Mouse (Mus musculus) kidney, embryonic 16.5 days (tissue): ENCODE measurements around the gene Med13l. TPM values are rescaled to one million over a fixed set of nuclear protein-coding genes. Genes with fewer than 3 reads are reported as not detected.

Source experiments
- ATAC-seq: fragments of 200-750 bp; cut with Nextera tagmentation; 2 replicates; pipeline ENCODE4 v1.8.0; 2017; ENCODE audit warnings: moderate TSS enrichment; ENCODE audit not compliant: low FRiP score, low TSS enrichment
- H3K27ac ChIP-seq: fragments of 300-500 bp; sonication (generic); 2 replicates; pipeline ENCODE4 v1.5.1; 2014; ENCODE audit warnings: low read length
- H3K27me3 ChIP-seq: fragments of 300-500 bp; sonication (generic); 2 replicates; pipeline ENCODE4 v1.6.1; 2014; ENCODE audit warnings: low read length, control low read depth, mixed read lengths; ENCODE audit not compliant: insufficient read depth
- H3K36me3 ChIP-seq: fragments of 300-500 bp; sonication (generic); 2 replicates; pipeline ENCODE4 v1.6.1; 2014; ENCODE audit warnings: low read length, control low read depth, mixed read lengths; ENCODE audit not compliant: insufficient read depth
- H3K4me1 ChIP-seq: fragments of 300-500 bp; sonication (generic); 2 replicates; pipeline ENCODE4 v1.6.1; 2014; ENCODE audit warnings: low read length, control low read depth, mixed read lengths; ENCODE audit not compliant: insufficient read depth
- H3K4me2 ChIP-seq: fragments of 300-500 bp; sonication (generic); replicated peaks from 2 replicates; pipeline ENCODE4 v1.6.1; 2014; ENCODE audit warnings: low read depth, low read length
- H3K4me3 ChIP-seq: fragments of 300-500 bp; sonication (generic); 2 replicates; pipeline ENCODE4 v1.5.1; 2014; ENCODE audit warnings: mild to moderate bottlenecking, low read length
- H3K9ac ChIP-seq: fragments of 300-500 bp; sonication (generic); replicated peaks from 2 replicates; pipeline ENCODE4 v1.6.1; 2014; ENCODE audit warnings: low read length
- H3K9me3 ChIP-seq: fragments of 300-500 bp; sonication (generic); 2 replicates; pipeline ENCODE4 v1.6.1; 2016; ENCODE audit warnings: low read length, control low read depth
- WGBS: fragments of 180-500 bp; shearing (Covaris S2); extraction: QIAGEN DNeasy Blood & Tissue Kit; methylation state at CpG from one replicate; pipeline ENCODE4 v1.1.7; 2014; 5-methylcytosine and 5-hydroxymethylcytosine counted together
- polyA plus RNA-seq: library from polyadenylated mRNA; unstranded; fragments of >200 nt; fragmentation: Nextera tagmentation; extraction: Ambion mirVana; gene quantifications from 2 replicates; pipeline ENCODE4 v1.2.1, GENCODE M21; 2015

The Med13l gene
- polyA plus RNA-seq, 1 experiment from 2014 or later: 8.2 TPM

DNA sequence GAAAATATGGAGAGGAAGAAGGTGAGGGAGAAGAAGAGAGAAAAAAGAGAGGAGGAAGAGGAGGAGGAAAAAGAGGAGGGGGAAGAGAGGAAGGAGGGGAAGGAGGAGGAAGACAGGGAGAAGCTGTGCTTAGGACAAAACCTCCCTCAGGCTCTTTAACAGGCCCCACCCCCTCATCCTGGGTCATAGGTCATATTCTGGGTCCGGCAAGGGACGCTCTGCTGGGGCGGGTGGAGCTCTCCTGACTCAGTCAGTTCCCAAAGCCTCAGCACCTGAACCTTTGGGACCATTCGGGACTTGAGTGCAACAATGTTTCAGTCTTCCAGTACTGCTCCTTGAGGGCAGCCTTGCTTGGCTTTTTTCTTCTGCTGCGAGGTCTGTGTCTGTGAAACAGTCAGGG is 241.1 kb downstream of the Med13l start:
- H3K9ac ChIP-seq: no peak overlapping the region
- no peak overlapping the region for H3K27ac ChIP-seq
- H3K27me3 ChIP-seq: no peaks in the 10 kb centered on the region
- no peak for ATAC-seq
- H3K4me3 ChIP-seq: no peak overlapping the region
- no peaks in the 10 kb centered on the region for H3K9me3 ChIP-seq
- H3K4me2 ChIP-seq: no peak overlapping the region
- H3K4me1 ChIP-seq: no peaks in the 10 kb centered on the region
- no peaks in the 10 kb centered on the region for H3K36me3 ChIP-seq
- 39% methylated on average over 5 of the region's 5 CpGs for WGBS

DNA sequence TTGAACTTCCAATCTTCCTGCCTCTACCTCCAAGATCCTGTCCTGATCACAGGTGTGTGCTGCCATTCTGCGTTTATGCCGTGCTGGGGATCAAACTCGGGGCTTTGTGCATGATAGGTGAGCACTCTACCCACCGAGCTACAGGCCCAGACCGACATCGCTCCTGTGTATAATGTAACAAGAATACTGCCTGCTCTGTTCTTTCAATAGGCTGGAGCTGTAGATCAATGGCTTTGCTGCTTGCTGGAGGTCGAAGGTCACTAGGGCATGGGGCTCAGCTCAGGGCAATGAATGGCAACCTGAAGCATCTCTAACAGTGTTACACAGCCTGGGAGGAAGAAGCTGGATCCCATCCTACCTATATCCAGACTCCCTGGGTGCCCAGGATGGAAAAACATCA is 241.6 kb downstream of the Med13l start:
- Histone ChIP-seq H3K27me3 (no peaks in the 10 kb centered on the region), H3K4me3 (no peak overlapping the region), H3K36me3 (no peaks in the 10 kb centered on the region), H3K9ac (no peak overlapping the region), H3K4me1 (no peaks in the 10 kb centered on the region), H3K9me3 (no peaks in the 10 kb centered on the region), H3K4me2 (no peak overlapping the region), H3K27ac (no peak overlapping the region)
- 77% methylated on average over 7 of the region's 7 CpGs for WGBS
- ATAC-seq: no peak

DNA sequence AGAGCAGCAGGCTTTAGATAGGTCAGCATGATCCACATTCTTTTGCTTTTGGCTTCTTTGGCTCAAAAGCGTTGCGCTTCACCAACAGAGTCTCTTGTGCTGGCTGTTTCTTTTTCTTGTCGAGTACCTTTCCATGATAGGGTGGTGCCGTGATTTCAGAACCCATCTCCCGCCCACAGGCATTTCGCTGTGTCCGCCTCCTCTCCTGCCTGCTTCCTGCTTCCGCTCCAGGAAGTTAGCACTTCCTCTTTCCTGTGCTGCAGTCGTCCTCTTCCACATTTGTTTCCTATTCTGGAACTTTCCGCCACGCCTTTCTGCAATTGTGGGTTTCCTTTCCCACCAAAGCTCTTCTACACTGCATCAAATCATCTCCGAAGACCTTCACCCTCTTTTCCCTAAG is 248.5 kb downstream of the Med13l start:
- no peak overlapping the region for H3K9ac ChIP-seq

DNA sequence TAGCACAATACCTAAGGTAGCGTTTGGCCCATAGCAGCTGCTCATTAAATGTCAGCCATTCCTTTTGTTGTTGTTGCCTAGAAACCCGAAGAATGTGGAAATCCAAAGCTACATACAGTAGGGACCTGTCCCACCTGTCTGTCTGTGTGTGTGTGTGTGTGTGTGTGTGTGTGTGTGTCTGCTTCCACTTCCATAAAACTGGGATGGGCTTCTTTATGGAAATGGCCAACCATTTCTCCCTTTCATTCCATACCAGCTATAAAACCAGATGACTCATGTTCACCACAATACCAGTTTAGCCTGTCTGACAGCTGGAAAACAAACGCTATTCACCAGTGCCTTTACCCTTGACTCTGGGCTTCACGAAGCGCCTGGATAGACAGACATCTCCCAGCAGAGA is 249.1 kb downstream of the Med13l start:
- ATAC-seq: no peak
- WGBS: 70% methylated on average over 5 of the region's 5 CpGs
- H3K27ac ChIP-seq: no peak overlapping the region

More for the DNA sequence above, 248.5 kb downstream of the Med13l start:
- no peak overlapping the region for H3K4me2 ChIP-seq
- no peaks in the 10 kb centered on the region for H3K4me1 ChIP-seq
- H3K9me3 ChIP-seq: no peaks in the 10 kb centered on the region
- H3K27ac ChIP-seq: no peak overlapping the region
- H3K4me3 ChIP-seq: no peak overlapping the region
- H3K27me3 ChIP-seq: no peaks in the 10 kb centered on the region
- no peak for ATAC-seq
- 82% methylated on average over 12 of the region's 12 CpGs for WGBS
- H3K36me3 ChIP-seq: no peaks in the 10 kb centered on the region

DNA sequence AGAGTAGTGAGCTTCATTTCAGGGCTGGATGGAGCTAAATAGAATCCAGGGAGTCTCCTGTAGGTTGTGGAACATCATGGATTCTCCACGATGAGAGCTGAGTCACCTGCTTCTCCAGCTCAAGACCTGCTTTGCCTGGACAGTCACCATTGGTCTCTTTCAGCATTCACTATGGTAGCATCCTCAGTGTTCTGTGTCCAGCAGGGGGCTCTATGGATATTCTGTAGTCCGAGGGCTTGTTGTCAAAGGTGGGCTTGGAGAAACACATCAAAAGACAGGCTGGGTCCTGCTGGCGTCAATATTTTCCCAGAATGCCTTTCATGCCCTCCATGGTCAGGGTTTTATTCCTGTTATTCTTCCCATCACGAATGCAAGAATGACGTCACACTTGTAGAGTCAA is 251.2 kb downstream of the Med13l start:
- 45% methylated on average over 5 of the region's 5 CpGs for WGBS
- Histone ChIP-seq H3K27ac (no peak overlapping the region), H3K4me3 (no peak overlapping the region), H3K4me2 (no peak overlapping the region), H3K27me3 (0 out of 2 replicates have a peak, but pooled peaks cover 4% of the 10 kb centered on the region), H3K9ac (no peak overlapping the region), H3K9me3 (no peaks in the 10 kb centered on the region), H3K4me1 (no peaks in the 10 kb centered on the region), H3K36me3 (no peaks in the 10 kb centered on the region)
- no peak for ATAC-seq

More for the DNA sequence above, 249.1 kb downstream of the Med13l start:
- Histone ChIP-seq H3K36me3 (no peaks in the 10 kb centered on the region), H3K9ac (no peak overlapping the region), H3K4me3 (no peak overlapping the region), H3K4me2 (no peak overlapping the region), H3K4me1 (no peaks in the 10 kb centered on the region), H3K9me3 (no peaks in the 10 kb centered on the region), H3K27me3 (no peaks in the 10 kb centered on the region)

DNA sequence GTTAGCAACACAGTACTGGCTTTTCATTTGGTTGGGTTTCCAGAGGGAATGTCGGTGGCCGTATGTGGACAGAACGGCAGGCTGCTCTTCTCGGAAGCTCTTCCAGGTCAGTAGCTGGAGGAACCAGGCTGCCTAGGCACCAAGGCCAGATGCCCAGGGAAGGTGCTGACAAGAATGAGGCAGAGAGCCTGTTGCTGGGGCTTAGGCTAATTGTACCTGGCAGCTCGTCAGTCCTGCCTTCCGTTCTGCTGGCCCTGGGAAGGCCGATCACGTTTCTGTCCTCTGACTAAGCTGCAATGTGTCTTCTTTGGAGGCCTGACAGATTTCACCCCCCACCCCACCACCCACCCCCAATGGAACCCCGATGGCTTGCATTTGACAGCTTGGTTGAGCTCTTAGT is 251.9 kb downstream of the Med13l start:
- Histone ChIP-seq H3K36me3 (no peaks in the 10 kb centered on the region), H3K4me1 (no peaks in the 10 kb centered on the region), H3K4me2 (no peak overlapping the region), H3K27me3 (0 out of 2 replicates have a peak, but pooled peaks cover 4% of the 10 kb centered on the region), H3K27ac (no peak overlapping the region), H3K4me3 (no peak overlapping the region), H3K9ac (no peak overlapping the region), H3K9me3 (no peaks in the 10 kb centered on the region)
- ATAC-seq: no peak
- 66% methylated on average over 9 of the region's 9 CpGs for WGBS

DNA sequence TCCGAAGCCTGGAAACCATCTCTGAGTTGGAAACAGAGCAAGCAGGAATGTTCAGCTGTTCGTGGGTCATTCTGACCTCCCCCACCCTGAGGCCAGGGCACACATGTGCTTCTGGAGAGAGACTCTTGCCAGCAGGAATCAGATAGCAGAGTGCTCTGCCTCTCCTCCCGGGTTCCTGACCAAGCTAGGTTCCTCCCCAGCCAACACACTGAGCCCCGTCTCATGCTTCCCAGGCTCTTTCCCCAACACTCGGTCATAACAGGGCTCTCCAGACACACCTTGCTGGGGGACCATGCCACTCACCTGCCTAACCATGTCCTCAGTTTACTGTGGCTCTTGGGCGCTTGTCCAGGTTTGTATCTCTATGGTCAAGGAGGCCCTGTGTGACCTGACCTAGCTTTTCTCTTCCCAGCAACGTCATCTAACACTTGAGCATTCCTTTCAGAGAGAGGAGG is 252.5 kb downstream of the Med13l start:
- H3K27me3 ChIP-seq: 0 out of 2 replicates have a peak, but pooled peaks cover 4% of the 10 kb centered on the region
- H3K9me3 ChIP-seq: no peaks in the 10 kb centered on the region
- no peak overlapping the region for H3K4me2 ChIP-seq
- ATAC-seq: no peak
- no peaks in the 10 kb centered on the region for H3K36me3 ChIP-seq
- H3K4me3 ChIP-seq: no peak overlapping the region
- H3K4me1 ChIP-seq: no peaks in the 10 kb centered on the region
- no peak overlapping the region for H3K27ac ChIP-seq
- 51% methylated on average over 7 of the region's 7 CpGs for WGBS
- no peak overlapping the region for H3K9ac ChIP-seq

DNA sequence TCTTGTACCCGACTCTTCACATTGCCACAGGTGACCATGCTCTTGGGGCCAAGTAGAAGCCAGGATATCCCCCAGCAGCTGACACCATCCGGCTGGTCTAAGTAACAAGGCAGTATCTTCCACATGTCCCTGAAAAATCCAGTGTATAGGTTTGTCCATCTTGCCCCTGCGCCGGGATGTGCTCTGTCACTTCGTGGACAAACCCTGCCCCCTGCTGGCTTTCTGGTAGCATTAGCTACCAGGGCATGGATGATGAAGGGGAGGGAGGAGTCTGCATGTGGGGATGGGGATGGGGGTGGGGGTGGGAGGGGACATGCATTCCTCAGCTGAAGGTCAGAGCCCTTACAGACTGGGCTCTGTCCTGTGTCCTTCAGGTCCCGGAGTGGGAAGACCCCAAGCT is 253.6 kb downstream of the Med13l start:
- Histone ChIP-seq H3K4me1 (no peaks in the 10 kb centered on the region), H3K4me2 (no peak overlapping the region), H3K27me3 (peaks cover 4% of the 10 kb centered on the region; the same call in 1 of the 2 replicates), H3K36me3 (no peaks in the 10 kb centered on the region), H3K9me3 (no peaks in the 10 kb centered on the region), H3K27ac (no peak overlapping the region), H3K4me3 (no peak overlapping the region), H3K9ac (no peak overlapping the region)
- 0 out of 2 replicates have a peak, but pooled peaks have one; percentile 19 for ATAC-seq
- 56% methylated on average over 6 of the region's 6 CpGs for WGBS
